Mouse (Mus musculus) heart, embryonic 12.5 days (tissue): ENCODE measurements at regions not wholly inside any gene's neighbourhood (a gene's known extent, or its start where the extent isn't known, plus 50 kb on each side); places are given as distances from the start of the nearest gene placed in this dataset.
"Not testable (repeated sequence)": the region's sequence is repeated elsewhere in the genome, so short reads cannot be mapped to it uniquely, and the experiment has no call there.

Experiments
- ATAC-seq: fragments of 200-750 bp; cut with Nextera tagmentation; 2 replicates; pipeline ENCODE4 v1.8.0; 2017; ENCODE audit warnings: moderate TSS enrichment, moderate library complexity; ENCODE audit not compliant: insufficient number of reproducible peaks, low FRiP score
- H3K27ac ChIP-seq: fragments of 300-500 bp; sonication (generic); 2 replicates; pipeline ENCODE4 v1.5.1; 2016; ENCODE audit warnings: mild to moderate bottlenecking, moderate library complexity; ENCODE audit not compliant: poor library complexity, severe bottlenecking
- H3K27me3 ChIP-seq: fragments of 300-500 bp; sonication (generic); replicated peaks from 2 replicates; pipeline ENCODE4 v1.6.1; 2016; ENCODE audit warnings: mild to moderate bottlenecking, moderate library complexity
- H3K36me3 ChIP-seq: fragments of 300-500 bp; sonication (generic); 2 replicates; pipeline ENCODE4 v1.6.1; 2016; ENCODE audit warnings: mild to moderate bottlenecking, moderate library complexity
- H3K4me1 ChIP-seq: fragments of 300-500 bp; sonication (generic); replicated peaks from 2 replicates; pipeline ENCODE4 v1.6.1; 2016; ENCODE audit warnings: mild to moderate bottlenecking
- H3K4me2 ChIP-seq: fragments of 300-500 bp; sonication (generic); 2 replicates; pipeline ENCODE4 v1.6.1; 2016; ENCODE audit warnings: mild to moderate bottlenecking, moderate library complexity
- H3K4me3 ChIP-seq: fragments of 300-500 bp; sonication (generic); 2 replicates; pipeline ENCODE4 v1.5.1; 2016; ENCODE audit warnings: mild to moderate bottlenecking
- H3K9ac ChIP-seq: fragments of 300-500 bp; sonication (generic); 2 replicates; pipeline ENCODE4 v1.6.1; 2016; ENCODE audit warnings: mild to moderate bottlenecking, moderate library complexity
- H3K9me3 ChIP-seq: fragments of 300-500 bp; sonication (generic); replicated peaks from 2 replicates; pipeline ENCODE4 v1.6.1; 2016; ENCODE audit warnings: mild to moderate bottlenecking, moderate library complexity
- WGBS: fragments of 180-500 bp; shearing (Covaris S2); methylation state at CpG from one replicate; pipeline ENCODE4 v1.1.7; 2016; 5-methylcytosine and 5-hydroxymethylcytosine counted together

GRCm38 (mm10) chr11:94882687-94883383, 53.2 kb upstream of the Col1a1 start:
- Histone ChIP-seq H3K4me3 (peak overlapping the region; percentile 19), H3K4me1 (peaks cover 36% of the 10 kb centered on the region), H3K36me3 (no peaks in the 10 kb centered on the region), H3K4me2 (peak overlapping the region; percentile 61), H3K9ac (peak overlapping the region; percentile 42), H3K27me3 (peaks cover 24% of the 10 kb centered on the region), H3K9me3 (no peaks in the 10 kb centered on the region), H3K27ac (peak overlapping the region; percentile 69)
- peak; percentile 43; the same call in 1 of the 2 replicates for ATAC-seq
- 1% methylated on average over 17 of the region's 19 CpGs for WGBS

GRCm38 (mm10) chr11:94881982-94882686, 53.9 kb upstream of the Col1a1 start:
- Histone ChIP-seq H3K4me2 (peak overlapping the region; percentile 61), H3K36me3 (no peaks in the 10 kb centered on the region), H3K4me3 (peak overlapping the region; percentile 19; the same call in 1 of the 2 replicates), H3K27ac (peak overlapping the region; percentile 69), H3K9ac (peak overlapping the region; percentile 42; the same call in 1 of the 2 replicates), H3K27me3 (peaks cover 24% of the 10 kb centered on the region), H3K9me3 (no peaks in the 10 kb centered on the region), H3K4me1 (peaks cover 36% of the 10 kb centered on the region)
- WGBS, result 13% methylated on average over 8 of the region's 9 CpGs
- ATAC-seq, result 0 out of 2 replicates have a peak, but pooled peaks have one; percentile 44

GRCm38 (mm10) chr11:94880896-94881840, 54.9 kb upstream of the Col1a1 start:
- Histone ChIP-seq H3K9me3 (no peaks in the 10 kb centered on the region), H3K9ac (peak overlapping the region; percentile 42; the same call in 1 of the 2 replicates), H3K4me3 (peak overlapping the region; percentile 23), H3K27me3 (peaks cover 24% of the 10 kb centered on the region), H3K27ac (peak overlapping the region; percentile 69), H3K36me3 (no peaks in the 10 kb centered on the region), H3K4me1 (peaks cover 36% of the 10 kb centered on the region), H3K4me2 (peak overlapping the region; percentile 61)
- WGBS, result 5% methylated on average over 27 of the region's 27 CpGs
- no peak for ATAC-seq

- WGBS, result 29% methylated on average over 1 of the region's 1 CpGs
- H3K4me1 ChIP-seq, result peaks cover 40% of the 10 kb centered on the region
- H3K9ac ChIP-seq, result no peak overlapping the region
- H3K27me3 ChIP-seq, result peaks cover 7% of the 10 kb centered on the region; the same call in 1 of the 2 replicates
- H3K36me3 ChIP-seq, result no peaks in the 10 kb centered on the region
- H3K9me3 ChIP-seq, result no peaks in the 10 kb centered on the region
- no peak overlapping the region for H3K4me3 ChIP-seq
- no peak for ATAC-seq
- no peak overlapping the region for H3K4me2 ChIP-seq
- no peak overlapping the region for H3K27ac ChIP-seq
Observed at GRCm38 (mm10) chr11:94876707-94877106, 59.3 kb upstream of the Col1a1 start.

GRCm38 (mm10) chr11:94875026-94875425, 61.0 kb upstream of the Col1a1 start:
- ATAC-seq, result no peak
- no peak overlapping the region for H3K4me3 ChIP-seq
- peaks cover 29% of the 10 kb centered on the region for H3K4me1 ChIP-seq
- no peaks in the 10 kb centered on the region for H3K36me3 ChIP-seq
- no peak overlapping the region for H3K27ac ChIP-seq
- H3K27me3 ChIP-seq, result peaks cover 7% of the 10 kb centered on the region; the same call in 1 of the 2 replicates
- 58% methylated on average over 7 of the region's 7 CpGs for WGBS
- no peak overlapping the region for H3K4me2 ChIP-seq
- H3K9me3 ChIP-seq, result no peaks in the 10 kb centered on the region
- H3K9ac ChIP-seq, result no peak overlapping the region

- peaks cover 7% of the 10 kb centered on the region; the same call in 1 of the 2 replicates for H3K27me3 ChIP-seq
- H3K9me3 ChIP-seq, result no peaks in the 10 kb centered on the region
- WGBS, result 13% methylated on average over 7 of the region's 7 CpGs
- ATAC-seq, result no peak
- H3K4me1 ChIP-seq, result peaks cover 25% of the 10 kb centered on the region
- H3K9ac ChIP-seq, result 0 out of 2 replicates have a peak overlapping the region, but pooled peaks have one; percentile 35
- H3K36me3 ChIP-seq, result no peaks in the 10 kb centered on the region
- H3K4me2 ChIP-seq, result peak overlapping the region; percentile 66
- peak overlapping the region; percentile 76 for H3K27ac ChIP-seq
- no peak overlapping the region for H3K4me3 ChIP-seq
Observed at GRCm38 (mm10) chr11:94874155-94874561, 61.9 kb upstream of the Col1a1 start.

- Histone ChIP-seq H3K27me3 (peaks cover 7% of the 10 kb centered on the region; the same call in 1 of the 2 replicates), H3K9ac (0 out of 2 replicates have a peak overlapping the region, but pooled peaks have one; percentile 35), H3K4me2 (peak overlapping the region; percentile 66), H3K4me1 (peaks cover 21% of the 10 kb centered on the region), H3K9me3 (no peaks in the 10 kb centered on the region), H3K36me3 (no peaks in the 10 kb centered on the region), H3K27ac (peak overlapping the region; percentile 76), H3K4me3 (no peak overlapping the region)
- peak; percentile 22; the same call in 1 of the 2 replicates for ATAC-seq
- WGBS, result 6% methylated on average over 7 of the region's 7 CpGs
Observed at GRCm38 (mm10) chr11:94873693-94874092, 62.3 kb upstream of the Col1a1 start.

GRCm38 (mm10) chr11:94872921-94873320, 63.1 kb upstream of the Col1a1 start:
- peak overlapping the region; percentile 66 for H3K4me2 ChIP-seq
- H3K4me1 ChIP-seq, result peaks cover 21% of the 10 kb centered on the region
- H3K36me3 ChIP-seq, result no peaks in the 10 kb centered on the region
- H3K27ac ChIP-seq, result peak overlapping the region; percentile 76
- peak overlapping the region; percentile 47 for H3K9ac ChIP-seq
- H3K27me3 ChIP-seq, result peaks cover 7% of the 10 kb centered on the region; the same call in 1 of the 2 replicates
- peak overlapping the region; percentile 21 for H3K4me3 ChIP-seq
- ATAC-seq, result peak; percentile 66
- no peaks in the 10 kb centered on the region for H3K9me3 ChIP-seq
- under 1% methylated on average over 19 of the region's 19 CpGs for whole genome bisulfite sequencing

GRCm38 (mm10) chr11:94870341-94870740, 65.7 kb upstream of the Col1a1 start:
- H3K27me3 ChIP-seq, result peaks cover 7% of the 10 kb centered on the region; the same call in 1 of the 2 replicates
- H3K4me1 ChIP-seq, result peaks cover 21% of the 10 kb centered on the region
- no peak overlapping the region for H3K27ac ChIP-seq
- no peaks in the 10 kb centered on the region for H3K9me3 ChIP-seq
- no peak overlapping the region for H3K4me3 ChIP-seq
- no peaks in the 10 kb centered on the region for H3K36me3 ChIP-seq
- WGBS, result 0% methylated on average over 1 of the region's 1 CpGs
- H3K4me2 ChIP-seq, result no peak overlapping the region
- no peak overlapping the region for H3K9ac ChIP-seq
- no peak for ATAC-seq

- WGBS, result 24% methylated on average over 4 of the region's 4 CpGs
- not testable (repeated sequence) for H3K9me3 ChIP-seq, H3K4me3 ChIP-seq, H3K9ac ChIP-seq, H3K36me3 ChIP-seq, H3K4me2 ChIP-seq, H3K27me3 ChIP-seq, H3K27ac ChIP-seq
- ATAC-seq, result 0 out of 2 replicates have a peak, but pooled peaks have one; percentile 7
- H3K4me1 ChIP-seq, result peaks cover 21% of the 10 kb centered on the region
Observed at GRCm38 (mm10) chr11:94869866-94870265, 66.2 kb upstream of the Col1a1 start.
